Mouse (Mus musculus): Measurements from ENCODE around the gene Gtf2h4. TPM values are rescaled to one million over a fixed set of nuclear protein-coding genes. Genes with fewer than 3 reads are reported as not detected.
A peak's percentile ranks its signal among the peaks of the same experiment; 100 is the strongest.

Gtf2h4 gene
- polyA plus RNA-seq, 1 experiment from 2014 or later, result 37.7 TPM

- no peaks in the 10 kb centered on the region for H3K9me3 ChIP-seq (replicated peaks)
- H3K4me3 ChIP-seq, result peak overlapping the region; percentile 85
- no peaks in the 10 kb centered on the region for H3K36me3 ChIP-seq
- WGBS, result under 1% methylated on average over 14 of the region's 14 CpGs
- H3K4me2 ChIP-seq (replicated peaks), result peak overlapping the region; percentile 70
- peaks cover 41% of the 10 kb centered on the region for H3K4me1 ChIP-seq
- no peaks in the 10 kb centered on the region for H3K27me3 ChIP-seq
- H3K9ac ChIP-seq, result peak overlapping the region; percentile 97
- H3K27ac ChIP-seq, result peak overlapping the region; percentile 99
- ATAC-seq (ENCODE audit: low FRiP score), result peak; percentile 83
Measured at GRCm38 (mm10) chr17:35703751-35704271, 30.3 kb upstream of the Gtf2h4 start.

GRCm38 (mm10) chr17:35703065-35703464, 29.5 kb upstream of the Gtf2h4 start:
- Histone ChIP-seq H3K4me2 (replicated peaks) (peak overlapping the region; percentile 70), H3K27ac (peak overlapping the region; percentile 99), H3K27me3 (no peaks in the 10 kb centered on the region), H3K4me1 (peaks cover 46% of the 10 kb centered on the region), H3K36me3 (no peaks in the 10 kb centered on the region), H3K9ac (peak overlapping the region; percentile 97), H3K9me3 (replicated peaks) (no peaks in the 10 kb centered on the region), H3K4me3 (peak overlapping the region; percentile 85)
- WGBS, result 3% methylated on average over 2 of the region's 2 CpGs
- no peak for ATAC-seq (ENCODE audit: low FRiP score)

- no peak for ATAC-seq (ENCODE audit: low FRiP score)
- Histone ChIP-seq H3K4me3 (peak overlapping the region; percentile 85), H3K9me3 (replicated peaks) (no peaks in the 10 kb centered on the region), H3K4me1 (peaks cover 48% of the 10 kb centered on the region), H3K36me3 (no peaks in the 10 kb centered on the region), H3K4me2 (replicated peaks) (peak overlapping the region; percentile 70), H3K9ac (peak overlapping the region; percentile 97), H3K27ac (peak overlapping the region; percentile 99), H3K27me3 (no peaks in the 10 kb centered on the region)
- WGBS, result 3% methylated on average over 4 of the region's 4 CpGs
Measured at GRCm38 (mm10) chr17:35702605-35703004, 29.1 kb upstream of the Gtf2h4 start.

GRCm38 (mm10) chr17:35701978-35702461, 28.5 kb upstream of the Gtf2h4 start:
- peaks cover 54% of the 10 kb centered on the region for H3K4me1 ChIP-seq
- 3% methylated on average over 16 of the region's 16 CpGs for WGBS
- H3K9ac ChIP-seq, result peak overlapping the region; percentile 97
- no peaks in the 10 kb centered on the region for H3K27me3 ChIP-seq
- no peak for ATAC-seq (ENCODE audit: low FRiP score)
- H3K36me3 ChIP-seq, result no peaks in the 10 kb centered on the region
- peak overlapping the region; percentile 99 for H3K27ac ChIP-seq
- no peaks in the 10 kb centered on the region for H3K9me3 ChIP-seq (replicated peaks)
- peak overlapping the region; percentile 85 for H3K4me3 ChIP-seq
- peak overlapping the region; percentile 70 for H3K4me2 ChIP-seq (replicated peaks)

- 2% methylated on average over 16 of the region's 16 CpGs for WGBS
- peak overlapping the region; percentile 85 for H3K4me3 ChIP-seq
- no peak for ATAC-seq (ENCODE audit: low FRiP score)
Measured at GRCm38 (mm10) chr17:35701203-35701977, 27.9 kb upstream of the Gtf2h4 start.

GRCm38 (mm10) chr17:35700371-35700961, 26.9 kb upstream of the Gtf2h4 start:
- Histone ChIP-seq H3K9me3 (replicated peaks) (no peaks in the 10 kb centered on the region), H3K4me2 (replicated peaks) (peak overlapping the region; percentile 70), H3K27me3 (no peaks in the 10 kb centered on the region), H3K36me3 (peaks cover 6% of the 10 kb centered on the region; the same call in 1 of the 2 replicates), H3K4me3 (peak overlapping the region; percentile 85), H3K9ac (peak overlapping the region; percentile 97), H3K4me1 (peaks cover 59% of the 10 kb centered on the region), H3K27ac (peak overlapping the region; percentile 99)
- 1% methylated on average over 60 of the region's 66 CpGs for WGBS
- ATAC-seq (ENCODE audit: low FRiP score), result peak; percentile 29

More at GRCm38 (mm10) chr17:35701203-35701977, 27.9 kb upstream of the Gtf2h4 start:
- Histone ChIP-seq H3K27ac (peak overlapping the region; percentile 99), H3K27me3 (no peaks in the 10 kb centered on the region), H3K4me2 (replicated peaks) (peak overlapping the region; percentile 70), H3K4me1 (peaks cover 60% of the 10 kb centered on the region), H3K9ac (peak overlapping the region; percentile 97), H3K36me3 (no peaks in the 10 kb centered on the region), H3K9me3 (replicated peaks) (no peaks in the 10 kb centered on the region)

GRCm38 (mm10) chr17:35699919-35700318, 26.4 kb upstream of the Gtf2h4 start:
- Histone ChIP-seq H3K4me1 (peaks cover 53% of the 10 kb centered on the region), H3K4me2 (replicated peaks) (peak overlapping the region; percentile 70), H3K27ac (peak overlapping the region; percentile 99), H3K27me3 (no peaks in the 10 kb centered on the region), H3K36me3 (peaks cover 12% of the 10 kb centered on the region; the same call in 1 of the 2 replicates), H3K9me3 (replicated peaks) (no peaks in the 10 kb centered on the region), H3K4me3 (peak overlapping the region; percentile 85), H3K9ac (peak overlapping the region; percentile 97)
- 3% methylated on average over 19 of the region's 19 CpGs for WGBS
- no peak for ATAC-seq (ENCODE audit: low FRiP score)

- Histone ChIP-seq H3K4me2 (replicated peaks) (peak overlapping the region; percentile 70), H3K9me3 (replicated peaks) (no peaks in the 10 kb centered on the region), H3K4me3 (peak overlapping the region; percentile 38), H3K4me1 (peaks cover 40% of the 10 kb centered on the region), H3K36me3 (peaks cover 18% of the 10 kb centered on the region), H3K27me3 (no peaks in the 10 kb centered on the region), H3K27ac (peak overlapping the region; percentile 99), H3K9ac (peak overlapping the region; percentile 70)
- WGBS, result 30% methylated on average over 5 of the region's 5 CpGs
- ATAC-seq (ENCODE audit: low FRiP score), result no peak
Measured at GRCm38 (mm10) chr17:35698501-35698883, 25.0 kb upstream of the Gtf2h4 start.

- H3K9me3 ChIP-seq (replicated peaks), result no peaks in the 10 kb centered on the region
- peak overlapping the region; percentile 38 for H3K4me3 ChIP-seq
- peak overlapping the region; percentile 99 for H3K27ac ChIP-seq
- peak overlapping the region; percentile 70 for H3K9ac ChIP-seq
- peaks cover 40% of the 10 kb centered on the region for H3K4me1 ChIP-seq
- no peaks in the 10 kb centered on the region for H3K27me3 ChIP-seq
- H3K4me2 ChIP-seq (replicated peaks), result peak overlapping the region; percentile 70
- peaks cover 24% of the 10 kb centered on the region for H3K36me3 ChIP-seq
- peak; percentile 84 for ATAC-seq (ENCODE audit: low FRiP score)
- 3% methylated on average over 16 of the region's 16 CpGs for WGBS
Measured at GRCm38 (mm10) chr17:35697759-35698500, 24.4 kb upstream of the Gtf2h4 start.

GRCm38 (mm10) chr17:35697429-35697758, 23.9 kb upstream of the Gtf2h4 start:
- no peaks in the 10 kb centered on the region for H3K27me3 ChIP-seq
- H3K36me3 ChIP-seq, result peaks cover 29% of the 10 kb centered on the region
- peaks cover 38% of the 10 kb centered on the region for H3K4me1 ChIP-seq
- 11% methylated on average over 1 of the region's 1 CpGs for WGBS
- peak overlapping the region; percentile 70 for H3K9ac ChIP-seq
- H3K4me3 ChIP-seq, result peak overlapping the region; percentile 38
- ATAC-seq (ENCODE audit: low FRiP score), result no peak
- peak overlapping the region; percentile 99 for H3K27ac ChIP-seq
- peak overlapping the region; percentile 70 for H3K4me2 ChIP-seq (replicated peaks)
- no peaks in the 10 kb centered on the region for H3K9me3 ChIP-seq (replicated peaks)

- Histone ChIP-seq H3K36me3 (peaks cover 36% of the 10 kb centered on the region), H3K27me3 (no peaks in the 10 kb centered on the region), H3K27ac (peak overlapping the region; percentile 99), H3K4me2 (replicated peaks) (peak overlapping the region; percentile 70), H3K9me3 (replicated peaks) (no peaks in the 10 kb centered on the region), H3K4me3 (peak overlapping the region; percentile 38), H3K9ac (peak overlapping the region; percentile 70), H3K4me1 (peaks cover 34% of the 10 kb centered on the region)
- WGBS, result 58% methylated on average over 6 of the region's 6 CpGs
- no peak for ATAC-seq (ENCODE audit: low FRiP score)
Measured at GRCm38 (mm10) chr17:35696691-35697090, 23.2 kb upstream of the Gtf2h4 start.

- 95% methylated on average over 2 of the region's 2 CpGs for WGBS
- no peak for ATAC-seq (ENCODE audit: low FRiP score)
- H3K4me3 ChIP-seq, result no peak overlapping the region
Measured at GRCm38 (mm10) chr17:35695289-35695688, 21.8 kb upstream of the Gtf2h4 start.

More at GRCm38 (mm10) chr17:35695289-35695688, 21.8 kb upstream of the Gtf2h4 start:
- Histone ChIP-seq H3K27me3 (no peaks in the 10 kb centered on the region), H3K36me3 (peaks cover 50% of the 10 kb centered on the region), H3K4me1 (peaks cover 34% of the 10 kb centered on the region), H3K4me2 (replicated peaks) (no peak overlapping the region), H3K27ac (no peak overlapping the region), H3K9me3 (replicated peaks) (no peaks in the 10 kb centered on the region), H3K9ac (no peak overlapping the region)

Data from hindbrain, embryonic 12.5 days (tissue).